Mouse (Mus musculus): ENCODE data around the gene Kcnj13. TPM values are rescaled to one million over a fixed set of nuclear protein-coding genes. Genes with fewer than 3 reads are reported as not detected.

Kcnj13 gene
- polyA plus RNA-seq (2014; fragmentation: Nextera tagmentation; extraction: Ambion mirVana) = 0.37 and 0.54 TPM in 2 replicates

GRCm38 (mm10) chr1:87394594-87394993 lies at the start of gene Kcnj13:
TSS of gene Kcnj13 (minus strand) at chr1:87394729.
- Histone ChIP-seq H3K36me3 (ENCODE audit: control insufficient read depth, insufficient read depth, low read length) (peaks cover 2% of the 10 kb centered on the region; the same call in 1 of the 2 replicates), H3K27ac (ENCODE audit: low read depth, low read length) (no peak within 1 kb of the TSS), H3K4me1 (ENCODE audit: control insufficient read depth, insufficient read depth, low read length) (peaks cover 5% of the 10 kb centered on the region), H3K27me3 (ENCODE audit: control insufficient read depth, insufficient read depth, low read length) (no peaks in the 10 kb centered on the region), H3K9ac (ENCODE audit: low read depth, low read length) (no peak within 1 kb of the TSS), H3K9me3 (replicated peaks; ENCODE audit: control insufficient read depth, low read length) (no peaks in the 10 kb centered on the region), H3K4me3 (ENCODE audit: low read depth, low read length) (no peak within 1 kb of the TSS), H3K4me2 (no peak within 1 kb of the TSS)
- WGBS (ENCODE audit: insufficient replicate concordance) = 49% methylated on average over 6 of the region's 6 CpGs
- no peak for ATAC-seq (replicated peaks; ENCODE audit: insufficient number of reproducible peaks, low FRiP score, low TSS enrichment)

DNA sequence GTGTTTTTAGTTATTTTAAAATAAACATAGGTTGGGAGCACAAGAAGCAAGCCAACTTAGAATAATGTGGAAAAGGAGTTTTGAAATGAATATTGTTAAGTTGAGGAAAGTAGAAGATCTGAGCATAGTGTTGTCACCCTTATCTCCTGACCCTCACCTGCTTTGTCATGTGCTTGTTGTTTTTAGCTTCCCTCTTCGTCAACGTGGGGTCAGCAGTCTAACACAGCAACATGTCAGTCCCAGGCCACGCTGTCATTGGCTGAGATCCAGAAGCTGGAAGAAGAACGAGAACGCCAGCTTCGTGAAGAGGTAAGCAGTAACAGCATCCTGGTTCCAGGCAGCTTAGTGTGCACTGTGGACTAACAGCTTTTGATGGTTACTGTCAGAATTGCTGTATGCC lies 42.1 kb upstream of the Kcnj13 start:
- Histone ChIP-seq H3K9ac (ENCODE audit: low read depth, low read length) (no peak overlapping the region), H3K4me1 (ENCODE audit: control insufficient read depth, insufficient read depth, low read length) (no peaks in the 10 kb centered on the region), H3K9me3 (replicated peaks; ENCODE audit: control insufficient read depth, low read length) (no peaks in the 10 kb centered on the region), H3K4me2 (no peak overlapping the region), H3K4me3 (ENCODE audit: low read depth, low read length) (no peak overlapping the region), H3K27me3 (ENCODE audit: control insufficient read depth, insufficient read depth, low read length) (no peaks in the 10 kb centered on the region), H3K27ac (ENCODE audit: low read depth, low read length) (no peak overlapping the region), H3K36me3 (ENCODE audit: control insufficient read depth, insufficient read depth, low read length) (peaks cover 10% of the 10 kb centered on the region)
- 58% methylated on average over 6 of the region's 6 CpGs for WGBS (ENCODE audit: insufficient replicate concordance)
- ATAC-seq (replicated peaks; ENCODE audit: insufficient number of reproducible peaks, low FRiP score, low TSS enrichment) = no peak

DNA sequence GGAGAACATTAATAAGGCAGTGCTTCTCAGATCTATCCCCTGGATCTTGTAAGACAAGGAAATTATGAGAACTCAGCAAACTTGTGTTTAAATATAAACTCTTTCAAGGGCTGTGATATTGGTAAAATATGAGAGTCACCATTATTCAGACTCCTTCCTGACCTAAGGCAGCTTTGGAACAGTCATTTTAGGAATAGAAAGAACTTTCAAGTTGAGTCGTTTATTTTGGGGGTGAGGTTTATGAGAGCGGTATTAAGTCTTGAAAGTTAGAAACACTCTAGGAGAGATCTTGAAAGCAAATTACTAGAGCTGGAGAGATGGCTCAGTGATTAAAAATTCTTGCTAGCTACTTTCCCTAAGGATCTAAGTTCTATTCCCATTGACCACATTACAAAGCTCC lies 40.6 kb upstream of the Kcnj13 start:
- no peaks in the 10 kb centered on the region for H3K9me3 ChIP-seq (replicated peaks; ENCODE audit: control insufficient read depth, low read length)
- no peak overlapping the region for H3K27ac ChIP-seq (ENCODE audit: low read depth, low read length)
- H3K4me2 ChIP-seq = no peak overlapping the region
- 94% methylated on average over 2 of the region's 2 CpGs for WGBS (ENCODE audit: insufficient replicate concordance)
- H3K4me1 ChIP-seq (ENCODE audit: control insufficient read depth, insufficient read depth, low read length) = no peaks in the 10 kb centered on the region
- peaks cover 12% of the 10 kb centered on the region for H3K36me3 ChIP-seq (ENCODE audit: control insufficient read depth, insufficient read depth, low read length)
- ATAC-seq (replicated peaks; ENCODE audit: insufficient number of reproducible peaks, low FRiP score, low TSS enrichment) = no peak
- H3K27me3 ChIP-seq (ENCODE audit: control insufficient read depth, insufficient read depth, low read length) = no peaks in the 10 kb centered on the region
- no peak overlapping the region for H3K9ac ChIP-seq (ENCODE audit: low read depth, low read length)
- no peak overlapping the region for H3K4me3 ChIP-seq (ENCODE audit: low read depth, low read length)

GRCm38 (mm10) chr1:87418733-87419132 lies 24.2 kb upstream of the Kcnj13 start:
- H3K9me3 ChIP-seq (replicated peaks; ENCODE audit: control insufficient read depth, low read length) = no peaks in the 10 kb centered on the region
- H3K27me3 ChIP-seq (ENCODE audit: control insufficient read depth, insufficient read depth, low read length) = no peaks in the 10 kb centered on the region
- 88% methylated on average over 4 of the region's 4 CpGs for WGBS (ENCODE audit: insufficient replicate concordance)
- ATAC-seq (replicated peaks; ENCODE audit: insufficient number of reproducible peaks, low FRiP score, low TSS enrichment) = no peak
- H3K36me3 ChIP-seq (ENCODE audit: control insufficient read depth, insufficient read depth, low read length) = peaks cover 21% of the 10 kb centered on the region
- no peak overlapping the region for H3K27ac ChIP-seq (ENCODE audit: low read depth, low read length)
- H3K4me1 ChIP-seq (ENCODE audit: control insufficient read depth, insufficient read depth, low read length) = no peaks in the 10 kb centered on the region
- no peak overlapping the region for H3K4me3 ChIP-seq (ENCODE audit: low read depth, low read length)
- no peak overlapping the region for H3K9ac ChIP-seq (ENCODE audit: low read depth, low read length)
- H3K4me2 ChIP-seq = no peak overlapping the region

DNA sequence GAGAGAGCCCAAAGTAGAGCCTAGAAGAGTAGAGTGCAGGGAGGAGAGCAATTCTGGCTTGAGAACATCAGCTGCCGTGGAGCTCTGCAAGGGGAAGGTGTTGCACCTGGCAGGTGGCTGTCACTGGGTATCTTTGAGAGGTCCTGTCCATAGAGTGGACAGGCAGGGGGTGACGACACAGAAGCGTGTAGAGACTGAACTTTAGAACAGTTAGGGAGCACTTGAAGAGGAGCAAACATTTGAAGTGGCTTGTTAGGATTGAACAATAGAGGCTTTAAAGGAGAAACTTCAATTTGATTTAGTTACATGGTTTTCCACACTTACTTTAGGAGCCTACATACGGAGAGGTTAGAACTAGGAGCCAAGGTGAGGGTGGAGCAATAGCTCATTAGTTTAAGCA lies 14.9 kb upstream of the Kcnj13 start:
- H3K4me3 ChIP-seq (ENCODE audit: low read depth, low read length) = no peak overlapping the region
- ATAC-seq (replicated peaks; ENCODE audit: insufficient number of reproducible peaks, low FRiP score, low TSS enrichment) = no peak
- 91% methylated on average over 4 of the region's 4 CpGs for WGBS (ENCODE audit: insufficient replicate concordance)
- H3K4me1 ChIP-seq (ENCODE audit: control insufficient read depth, insufficient read depth, low read length) = no peaks in the 10 kb centered on the region
- H3K27me3 ChIP-seq (ENCODE audit: control insufficient read depth, insufficient read depth, low read length) = no peaks in the 10 kb centered on the region
- H3K9ac ChIP-seq (ENCODE audit: low read depth, low read length) = no peak overlapping the region
- no peak overlapping the region for H3K27ac ChIP-seq (ENCODE audit: low read depth, low read length)
- H3K4me2 ChIP-seq = no peak overlapping the region
- peaks cover 25% of the 10 kb centered on the region for H3K36me3 ChIP-seq (ENCODE audit: control insufficient read depth, insufficient read depth, low read length)
- no peaks in the 10 kb centered on the region for H3K9me3 ChIP-seq (replicated peaks; ENCODE audit: control insufficient read depth, low read length)

DNA sequence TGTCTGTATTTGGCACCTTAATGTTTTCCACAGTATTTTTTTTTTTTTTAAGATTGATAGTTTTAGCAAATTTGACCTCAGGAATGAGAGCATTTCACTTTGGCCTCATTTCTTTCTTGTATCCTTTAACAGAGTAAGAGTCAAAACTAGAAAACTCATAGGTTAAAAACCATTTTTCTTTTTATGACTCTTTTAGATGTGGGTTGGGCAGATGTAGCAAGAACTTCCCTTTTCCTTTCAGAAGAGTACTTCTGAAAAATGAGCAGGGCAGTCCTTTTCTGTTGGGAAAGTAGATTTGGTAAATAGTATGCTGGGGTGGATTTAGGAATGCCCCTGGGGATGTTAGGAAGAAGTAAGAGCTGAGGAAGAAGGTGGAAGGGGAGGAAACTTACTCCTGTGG lies 11.5 kb upstream of the Kcnj13 start:
- Histone ChIP-seq H3K36me3 (ENCODE audit: control insufficient read depth, insufficient read depth, low read length) (peaks cover 15% of the 10 kb centered on the region), H3K9me3 (replicated peaks; ENCODE audit: control insufficient read depth, low read length) (no peaks in the 10 kb centered on the region), H3K4me2 (no peak overlapping the region), H3K27ac (ENCODE audit: low read depth, low read length) (no peak overlapping the region), H3K9ac (ENCODE audit: low read depth, low read length) (no peak overlapping the region), H3K4me1 (ENCODE audit: control insufficient read depth, insufficient read depth, low read length) (no peaks in the 10 kb centered on the region), H3K4me3 (ENCODE audit: low read depth, low read length) (no peak overlapping the region), H3K27me3 (ENCODE audit: control insufficient read depth, insufficient read depth, low read length) (no peaks in the 10 kb centered on the region)
- no peak for ATAC-seq (replicated peaks; ENCODE audit: insufficient number of reproducible peaks, low FRiP score, low TSS enrichment)

DNA sequence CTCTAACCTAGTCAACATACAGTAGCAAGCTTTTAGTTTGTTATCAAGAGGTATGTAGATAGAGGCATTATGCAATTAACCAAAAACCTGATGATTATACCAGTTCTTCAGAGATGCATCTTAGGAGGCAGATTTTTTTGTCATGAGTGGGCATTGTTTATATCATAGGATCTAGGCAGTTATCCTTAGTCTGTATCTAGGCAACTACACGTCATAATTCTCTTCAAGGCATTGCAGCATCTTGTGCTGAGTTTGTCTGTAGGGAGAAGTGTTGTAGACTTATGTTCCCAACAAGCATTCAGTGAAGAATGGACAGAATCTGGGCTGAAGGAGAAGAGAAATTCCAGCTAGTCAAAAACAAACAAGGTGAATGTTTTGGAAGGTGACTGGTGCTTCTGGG lies 10.2 kb upstream of the Kcnj13 start:
- H3K9ac ChIP-seq (ENCODE audit: low read depth, low read length) = no peak overlapping the region

DNA sequence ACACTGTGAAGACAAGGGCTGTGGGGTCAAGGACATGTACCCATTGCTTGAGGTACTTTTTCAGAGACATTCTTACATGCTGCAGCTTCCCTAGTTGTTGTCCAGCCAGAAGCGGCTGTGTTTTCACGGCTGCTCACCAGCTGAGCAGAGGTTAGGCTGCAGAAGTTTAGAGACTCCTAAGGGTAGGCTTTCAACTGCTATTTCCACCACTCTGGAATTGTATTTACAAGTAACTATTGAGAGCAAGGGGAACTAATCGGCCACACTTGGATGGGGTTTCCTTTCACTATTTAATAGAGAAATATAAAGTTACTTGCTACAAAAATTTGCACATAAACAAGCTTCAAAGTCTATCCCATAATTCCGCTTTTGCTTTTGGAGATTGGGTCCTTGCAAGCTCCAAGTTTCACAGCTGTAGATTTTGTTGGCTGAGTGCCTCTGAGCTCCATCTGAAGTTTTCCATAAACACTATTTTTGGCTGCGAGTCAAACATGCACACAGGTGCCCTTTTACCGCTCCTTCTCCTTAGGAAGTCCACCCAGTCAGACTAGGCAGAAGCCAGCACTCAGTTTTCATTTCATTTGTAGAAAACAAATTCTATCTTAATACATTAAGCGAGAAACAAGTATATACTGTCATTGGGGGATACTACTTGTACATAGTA lies 2.5 kb upstream of the Kcnj13 start:
- 81% methylated on average over 7 of the region's 7 CpGs for WGBS (ENCODE audit: insufficient replicate concordance)
- ATAC-seq (replicated peaks; ENCODE audit: insufficient number of reproducible peaks, low FRiP score, low TSS enrichment) = no peak

More for the DNA sequence above, 10.2 kb upstream of the Kcnj13 start:
- no peaks in the 10 kb centered on the region for H3K9me3 ChIP-seq (replicated peaks; ENCODE audit: control insufficient read depth, low read length)
- no peak for ATAC-seq (replicated peaks; ENCODE audit: insufficient number of reproducible peaks, low FRiP score, low TSS enrichment)
- peaks cover 13% of the 10 kb centered on the region; the same call in 1 of the 2 replicates for H3K36me3 ChIP-seq (ENCODE audit: control insufficient read depth, insufficient read depth, low read length)
- no peak overlapping the region for H3K4me2 ChIP-seq
- H3K27me3 ChIP-seq (ENCODE audit: control insufficient read depth, insufficient read depth, low read length) = no peaks in the 10 kb centered on the region
- 82% methylated on average over 1 of the region's 1 CpGs for WGBS (ENCODE audit: insufficient replicate concordance)
- H3K27ac ChIP-seq (ENCODE audit: low read depth, low read length) = no peak overlapping the region
- H3K4me3 ChIP-seq (ENCODE audit: low read depth, low read length) = no peak overlapping the region
- H3K4me1 ChIP-seq (ENCODE audit: control insufficient read depth, insufficient read depth, low read length) = no peaks in the 10 kb centered on the region

More for the DNA sequence above, 2.5 kb upstream of the Kcnj13 start:
- Histone ChIP-seq H3K36me3 (ENCODE audit: control insufficient read depth, insufficient read depth, low read length) (no peaks in the 10 kb centered on the region), H3K4me1 (ENCODE audit: control insufficient read depth, insufficient read depth, low read length) (peaks cover 5% of the 10 kb centered on the region), H3K27ac (ENCODE audit: low read depth, low read length) (0 out of 2 replicates have a peak overlapping the region, but pooled peaks have one; percentile 41), H3K27me3 (ENCODE audit: control insufficient read depth, insufficient read depth, low read length) (no peaks in the 10 kb centered on the region), H3K4me2 (no peak overlapping the region), H3K9me3 (replicated peaks; ENCODE audit: control insufficient read depth, low read length) (no peaks in the 10 kb centered on the region), H3K9ac (ENCODE audit: low read depth, low read length) (no peak overlapping the region), H3K4me3 (ENCODE audit: low read depth, low read length) (no peak overlapping the region)
